Mouse (Mus musculus) intestine, embryonic 16.5 days (tissue): ENCODE results near the gene Snai3. TPM values are rescaled to one million over a fixed set of nuclear protein-coding genes. Genes with fewer than 3 reads are reported as not detected.
A peak's percentile ranks its signal among the peaks of the same experiment; 100 is the strongest.

Experiments used
- ATAC-seq: fragments of 200-750 bp; cut with Nextera tagmentation; 2 replicates; pipeline ENCODE4 v1.8.0; 2017; ENCODE audit warnings: moderate TSS enrichment, moderate library complexity
- H3K27ac ChIP-seq: fragments of 300-500 bp; sonication (generic); 2 replicates; pipeline ENCODE4 v1.5.1; 2014; ENCODE audit warnings: mild to moderate bottlenecking, low read length
- H3K27me3 ChIP-seq: fragments of 300-500 bp; sonication (generic); replicated peaks from 2 replicates; pipeline ENCODE4 v1.6.1; 2014; ENCODE audit warnings: low read length, control low read depth, mixed read lengths; ENCODE audit not compliant: control insufficient read depth, insufficient read depth
- H3K36me3 ChIP-seq: fragments of 300-500 bp; sonication (generic); 2 replicates; pipeline ENCODE4 v1.6.1; 2014; ENCODE audit warnings: low read length, control low read depth; ENCODE audit not compliant: control insufficient read depth, insufficient read depth
- H3K4me1 ChIP-seq: fragments of 300-500 bp; sonication (generic); 2 replicates; pipeline ENCODE4 v1.6.1; 2014; ENCODE audit warnings: low read length, control low read depth, mixed read lengths; ENCODE audit not compliant: control insufficient read depth, insufficient read depth
- H3K4me2 ChIP-seq: fragments of 300-500 bp; sonication (generic); 2 replicates; pipeline ENCODE4 v1.6.1; 2014; ENCODE audit warnings: low read depth, low read length, control low read depth
- H3K4me3 ChIP-seq: fragments of 300-500 bp; sonication (generic); 2 replicates; pipeline ENCODE4 v1.5.1; 2014; ENCODE audit warnings: mild to moderate bottlenecking, low read length
- H3K9ac ChIP-seq: fragments of 300-500 bp; sonication (generic); 2 replicates; pipeline ENCODE4 v1.6.1; 2014; ENCODE audit warnings: low read depth, low read length
- H3K9me3 ChIP-seq: fragments of 300-500 bp; sonication (generic); 2 replicates; pipeline ENCODE4 v1.6.1; 2016; ENCODE audit warnings: low read length, control low read depth; ENCODE audit not compliant: control insufficient read depth
- WGBS: fragments of 180-500 bp; shearing (Covaris S2); extraction: QIAGEN DNeasy Blood & Tissue Kit; methylation state at CpG from one replicate; pipeline ENCODE4 v1.1.7; 2014; 5-methylcytosine and 5-hydroxymethylcytosine counted together
- polyA plus RNA-seq: library from polyadenylated mRNA; unstranded; fragments of >200 nt; fragmentation: Nextera tagmentation; extraction: Ambion mirVana; gene quantifications from 2 replicates; pipeline ENCODE4 v1.2.1, GENCODE M21; 2015

Gene Snai3
- polyA plus RNA-seq, 1 experiment from 2014 or later: 0.73 TPM

DNA sequence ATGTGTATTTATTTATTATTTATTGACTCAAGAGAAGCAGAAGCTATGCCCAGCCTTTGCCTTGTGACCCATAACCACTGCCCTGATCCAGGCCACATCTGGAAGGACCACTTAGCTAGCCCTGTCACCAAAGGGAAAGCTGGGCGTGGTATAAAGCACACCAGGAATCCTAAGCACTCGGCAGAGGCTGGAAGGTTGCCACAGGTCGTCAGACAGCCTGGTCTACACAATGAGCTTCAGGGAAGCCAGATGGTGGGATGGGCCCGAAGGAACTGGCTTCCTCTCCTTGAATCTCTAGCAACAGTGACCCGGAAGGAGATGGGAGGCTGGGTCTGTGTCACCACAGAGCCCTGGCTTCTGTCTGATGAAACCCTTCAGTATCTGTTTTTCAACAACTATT, 36.9 kb downstream of the Snai3 start:
- H3K27ac ChIP-seq: no peak overlapping the region
- no peak overlapping the region for H3K9ac ChIP-seq
- WGBS: 46% methylated on average over 5 of the region's 5 CpGs
- no peak overlapping the region for H3K4me3 ChIP-seq
- H3K9me3 ChIP-seq: no peaks in the 10 kb centered on the region
- H3K4me2 ChIP-seq: no peak overlapping the region
- peaks cover 9% of the 10 kb centered on the region for H3K4me1 ChIP-seq
- no peaks in the 10 kb centered on the region for H3K27me3 ChIP-seq
- ATAC-seq: no peak
- H3K36me3 ChIP-seq: peaks cover 10% of the 10 kb centered on the region; the same call in 1 of the 2 replicates

DNA sequence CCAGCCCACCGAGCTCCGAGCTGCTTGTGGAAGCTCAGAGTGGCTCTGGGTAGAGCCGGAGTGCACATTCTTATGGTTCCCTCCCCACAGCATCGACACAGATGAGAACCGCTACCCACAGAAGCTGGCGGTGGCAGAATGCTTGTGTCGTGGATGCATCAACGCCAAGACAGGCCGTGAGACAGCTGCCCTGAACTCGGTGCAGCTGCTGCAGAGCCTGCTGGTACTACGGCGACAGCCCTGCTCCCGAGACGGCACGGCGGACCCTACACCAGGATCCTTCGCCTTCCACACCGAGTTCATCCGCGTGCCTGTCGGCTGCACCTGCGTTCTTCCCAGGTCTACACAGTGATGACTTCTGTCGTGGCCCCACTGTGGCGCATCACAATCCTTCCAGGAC, 37.3 kb downstream of the Snai3 start:
- peaks cover 10% of the 10 kb centered on the region; the same call in 1 of the 2 replicates for H3K36me3 ChIP-seq
- H3K4me1 ChIP-seq: peaks cover 9% of the 10 kb centered on the region
- no peaks in the 10 kb centered on the region for H3K27me3 ChIP-seq
- no peaks in the 10 kb centered on the region for H3K9me3 ChIP-seq
- H3K9ac ChIP-seq: no peak overlapping the region
- ATAC-seq: no peak
- no peak overlapping the region for H3K27ac ChIP-seq
- H3K4me2 ChIP-seq: no peak overlapping the region
- no peak overlapping the region for H3K4me3 ChIP-seq
- WGBS: 84% methylated on average over 24 of the region's 24 CpGs

GRCm38 (mm10) chr8:122421376-122422070, 39.0 kb downstream of the Snai3 start, which contains the start of gene Il17c:
TSS of gene Il17c (plus strand) at chr8:122422020.
- Histone ChIP-seq H3K4me1 (peaks cover 9% of the 10 kb centered on the region), H3K4me2 (no peak within 1 kb of the TSS), H3K9ac (no peak within 1 kb of the TSS), H3K27me3 (no peaks in the 10 kb centered on the region), H3K36me3 (peaks cover 6% of the 10 kb centered on the region; the same call in 1 of the 2 replicates), H3K27ac (peak within 1 kb of the TSS; percentile 54; the same call in 1 of the 2 replicates), H3K4me3 (no peak within 1 kb of the TSS), H3K9me3 (no peaks in the 10 kb centered on the region)
- 64% methylated on average over 14 of the region's 14 CpGs for WGBS
- peak; percentile 91 for ATAC-seq

DNA sequence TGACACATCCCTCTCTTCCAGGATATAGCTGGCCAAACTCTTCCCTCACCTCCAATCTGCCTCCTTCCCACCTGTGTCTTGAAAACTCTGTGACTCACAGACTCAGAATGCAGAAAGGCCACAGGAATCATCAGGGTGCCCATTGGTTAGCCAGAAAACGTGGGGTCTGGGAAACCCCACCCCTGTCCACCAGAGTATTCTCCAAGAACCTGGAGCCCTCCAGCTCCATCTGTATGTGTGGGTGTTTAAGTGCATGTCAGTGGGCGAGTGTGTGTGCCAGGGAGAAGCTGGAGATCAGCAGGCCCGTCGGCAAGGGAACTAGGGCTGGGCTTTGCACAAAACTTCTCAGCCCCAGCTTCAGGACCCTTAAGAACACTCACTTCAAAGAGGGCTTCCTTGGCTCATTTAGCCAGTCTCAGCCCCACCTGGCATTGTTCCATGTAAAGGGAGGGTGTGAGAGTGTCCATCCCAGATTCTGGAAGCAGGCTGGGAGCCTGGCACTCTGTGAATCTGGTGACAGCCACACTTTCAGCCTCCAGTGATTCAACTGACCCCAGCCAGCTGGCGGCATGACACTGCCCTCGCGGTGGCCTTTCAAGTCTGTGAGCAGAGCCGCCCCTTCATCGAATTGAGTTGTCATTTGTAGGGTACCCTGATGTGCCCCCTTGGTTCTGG, 40.5 kb downstream of the Snai3 start:
- H3K27ac ChIP-seq: no peak overlapping the region
- H3K36me3 ChIP-seq: peaks cover 4% of the 10 kb centered on the region; the same call in 1 of the 2 replicates
- H3K4me1 ChIP-seq: peaks cover 9% of the 10 kb centered on the region
- H3K4me3 ChIP-seq: no peak overlapping the region
- H3K9ac ChIP-seq: no peak overlapping the region
- H3K27me3 ChIP-seq: no peaks in the 10 kb centered on the region
- 70% methylated on average over 9 of the region's 9 CpGs for WGBS
- H3K4me2 ChIP-seq: no peak overlapping the region
- H3K9me3 ChIP-seq: no peaks in the 10 kb centered on the region
- no peak for ATAC-seq

GRCm38 (mm10) chr8:122415554-122415953, 45.0 kb downstream of the Snai3 start:
- no peaks in the 10 kb centered on the region for H3K4me1 ChIP-seq
- no peak overlapping the region for H3K4me2 ChIP-seq
- H3K9me3 ChIP-seq: no peaks in the 10 kb centered on the region
- H3K36me3 ChIP-seq: peaks cover 17% of the 10 kb centered on the region
- WGBS: 85% methylated on average over 6 of the region's 6 CpGs
- no peak overlapping the region for H3K9ac ChIP-seq
- ATAC-seq: no peak
- no peak overlapping the region for H3K27ac ChIP-seq
- H3K4me3 ChIP-seq: no peak overlapping the region
- H3K27me3 ChIP-seq: no peaks in the 10 kb centered on the region

GRCm38 (mm10) chr8:122414311-122414710, 46.2 kb downstream of the Snai3 start:
- Histone ChIP-seq H3K4me3 (no peak overlapping the region), H3K4me2 (no peak overlapping the region), H3K36me3 (peaks cover 26% of the 10 kb centered on the region), H3K27ac (no peak overlapping the region), H3K27me3 (no peaks in the 10 kb centered on the region), H3K4me1 (no peaks in the 10 kb centered on the region), H3K9me3 (no peaks in the 10 kb centered on the region), H3K9ac (no peak overlapping the region)
- no peak for ATAC-seq
- 79% methylated on average over 9 of the region's 9 CpGs for WGBS

DNA sequence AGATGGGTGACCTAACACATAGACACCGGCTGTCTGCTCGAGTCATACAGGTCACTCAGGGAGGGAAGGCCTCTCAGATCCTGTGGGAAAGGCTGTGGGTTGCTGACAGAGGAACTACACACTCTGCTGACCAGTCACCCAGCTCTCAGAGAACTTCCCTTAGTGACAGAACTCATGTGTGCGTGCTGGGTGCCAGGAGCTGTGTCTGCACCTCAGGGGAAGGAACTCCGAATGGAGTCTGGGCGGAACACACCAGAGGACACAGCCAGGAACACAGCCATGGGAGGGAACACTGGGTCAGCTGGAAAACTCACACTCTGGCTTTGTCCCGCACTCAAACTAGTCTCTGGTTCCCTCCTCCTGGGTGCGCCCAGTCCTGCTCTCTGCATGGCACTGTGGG, 52.9 kb downstream of the Snai3 start:
- WGBS: 90% methylated on average over 7 of the region's 7 CpGs
- H3K9ac ChIP-seq: no peak overlapping the region
- H3K27ac ChIP-seq: no peak overlapping the region
- H3K4me3 ChIP-seq: no peak overlapping the region
- no peaks in the 10 kb centered on the region for H3K9me3 ChIP-seq
- H3K27me3 ChIP-seq: no peaks in the 10 kb centered on the region
- no peak overlapping the region for H3K4me2 ChIP-seq
- H3K36me3 ChIP-seq: peaks cover 54% of the 10 kb centered on the region
- no peak for ATAC-seq
- 0 out of 2 replicates have a peak, but pooled peaks cover 3% of the 10 kb centered on the region for H3K4me1 ChIP-seq

- Histone ChIP-seq H3K9me3 (no peaks in the 10 kb centered on the region), H3K9ac (no peak overlapping the region), H3K4me3 (no peak overlapping the region), H3K27ac (no peak overlapping the region), H3K36me3 (peaks cover 47% of the 10 kb centered on the region), H3K27me3 (no peaks in the 10 kb centered on the region), H3K4me2 (no peak overlapping the region), H3K4me1 (0 out of 2 replicates have a peak, but pooled peaks cover 3% of the 10 kb centered on the region)
- peak; percentile 90 for ATAC-seq
- WGBS: 71% methylated on average over 9 of the region's 9 CpGs
Measured at GRCm38 (mm10) chr8:122405146-122405805, 55.3 kb downstream of the Snai3 start.
